Mouse (Mus musculus) ES-E14 (cell line): ENCODE results near the gene Cfap157. TPM values are rescaled to one million over a fixed set of nuclear protein-coding genes. Genes with fewer than 3 reads are reported as not detected.
A peak's percentile ranks its signal among the peaks of the same experiment; 100 is the strongest.

ENCODE experiments used
- DNase-seq: peaks from one replicate; pipeline ENCODE4 v3.0.0-alpha.2; 2013; ENCODE audit warnings: low read depth, low spot score
- H3K27ac ChIP-seq: 2 replicates; pipeline ENCODE4 v1.5.1; 2012; ENCODE audit warnings: low read depth, mild to moderate bottlenecking, low read length, moderate library complexity, mixed read lengths; ENCODE audit not compliant: poor library complexity, insufficient read depth, severe bottlenecking
- H3K36me3 ChIP-seq: 2 replicates; pipeline ENCODE4 v1.6.1; 2012; ENCODE audit warnings: mild to moderate bottlenecking, low read length, moderate library complexity, mixed read lengths; ENCODE audit not compliant: control insufficient read depth, poor library complexity, insufficient read depth, severe bottlenecking
- H3K4me1 ChIP-seq, 2 experiments: fragments of 150-350 bp in 1 of 2; sonication (generic) in 1 of 2; 2 replicates each; pipeline ENCODE4 v1.6.1; 2012; ENCODE audit warnings: low read length in 2 of 2, mild to moderate bottlenecking in 1 of 2, mixed read lengths in 1 of 2; ENCODE audit not compliant: control insufficient read depth in 2 of 2, insufficient read depth in 2 of 2, poor library complexity in 1 of 2
- H3K4me3 ChIP-seq, 2 experiments: fragments of 150-350 bp in 1 of 2; sonication (generic) in 1 of 2; 2 replicates each; pipeline ENCODE4 v1.5.1; 2012; ENCODE audit warnings: low read length in 2 of 2, low read depth in 1 of 2, mild to moderate bottlenecking in 1 of 2, mixed read lengths in 1 of 2; ENCODE audit not compliant: insufficient read depth in 1 of 2, poor library complexity in 1 of 2, severe bottlenecking in 1 of 2
- H3K9ac ChIP-seq: 2 replicates; pipeline ENCODE4 v1.6.1; 2012; ENCODE audit warnings: low read depth, mild to moderate bottlenecking, low read length, mixed read lengths; ENCODE audit not compliant: poor library complexity, insufficient read depth, severe bottlenecking
- H3K9me3 ChIP-seq: fragments of 150-350 bp; sonication (generic); 2 replicates; pipeline ENCODE4 v1.6.1; 2012; ENCODE audit warnings: low read depth, mild to moderate bottlenecking, low read length; ENCODE audit not compliant: control insufficient read depth, insufficient read depth
- CHD2 ChIP-seq: IDR thresholded peaks from 2 replicates; pipeline ENCODE4 v1.6.1; 2014; ENCODE audit warnings: mild to moderate bottlenecking, low read depth, low read length, inconsistent platforms
- HCFC1 ChIP-seq: IDR thresholded peaks from 2 replicates; pipeline ENCODE4 v1.6.1; 2012; ENCODE audit warnings: low read length, inconsistent platforms, borderline replicate concordance; ENCODE audit not compliant: insufficient read depth
- MAFK ChIP-seq: IDR thresholded peaks from 2 replicates; pipeline ENCODE4 v1.6.1; 2014; ENCODE audit warnings: mild to moderate bottlenecking, low read depth, low read length, inconsistent platforms; ENCODE audit not compliant: insufficient read depth
- ZC3H11A ChIP-seq: IDR thresholded peaks from 2 replicates; pipeline ENCODE4 v1.6.1; 2012; ENCODE audit warnings: low read depth, mild to moderate bottlenecking, inconsistent platforms, low read length, borderline replicate concordance
- ZNF384 ChIP-seq: IDR thresholded peaks from 2 replicates; pipeline ENCODE4 v1.6.1; 2012; ENCODE audit warnings: low read depth, low read length, inconsistent platforms
- in situ Hi-C, 2 experiments: fragments of 600-800 bp; cut with MboI; formaldehyde crosslinking; loops; one replicate each; pipeline ENCODE4 v1.15.1; 2025; ENCODE audit warnings: low sequenced_read_pairs in 2 of 2, inconsistent platforms in 1 of 2; ENCODE audit not compliant: unreplicated experiment in 2 of 2
- total RNA-seq: library from RNA; depleted of rRNA; stranded (reverse); fragments of 300-350 nt; gene quantifications from 2 replicates; pipeline ENCODE4 v1.2.3, GENCODE M21; 2012

Gene Cfap157
- total RNA-seq, 1 experiment = not detected

GRCm38 (mm10) chr2:32795748-32796418, 11.7 kb upstream of the Cfap157 start:
- H3K36me3 ChIP-seq = peaks cover 11% of the 10 kb centered on the region; the same call in 1 of the 2 replicates
- no peaks in the 10 kb centered on the region for H3K9me3 ChIP-seq
- in situ Hi-C loops = no loop called here
- DNase-seq = no peak
- 0 out of 4 replicates have a peak overlapping the region, but pooled peaks of 1 of the 2 experiments have one; percentile 11 for H3K4me3 ChIP-seq
- H3K27ac ChIP-seq = no peak overlapping the region
- no peak overlapping the region for H3K9ac ChIP-seq
- TF ChIP-seq ZNF384 (no peak), MAFK (no peak), HCFC1 (no peak), CHD2 (no peak), ZC3H11A (no peak)
- H3K4me1 ChIP-seq = no peaks in the 10 kb centered on the region

DNA sequence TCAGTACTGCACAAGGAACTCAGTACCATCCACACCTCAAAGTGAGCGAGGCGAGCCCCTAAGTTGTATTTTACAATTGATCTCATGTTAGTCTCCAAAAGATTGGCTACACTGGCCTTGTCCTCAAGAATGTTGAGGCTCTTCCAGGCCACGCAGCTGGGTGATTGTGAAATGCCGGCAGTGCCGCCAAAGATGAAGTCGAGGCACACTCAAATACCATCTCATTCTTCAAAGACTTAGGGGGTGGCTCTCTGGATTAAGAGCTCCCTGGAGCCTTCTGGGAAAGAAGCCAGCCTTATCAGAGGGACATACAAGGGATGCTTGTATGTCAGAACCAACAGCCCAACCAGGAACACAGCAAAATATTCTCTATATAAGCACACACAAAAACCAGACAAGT, 7.1 kb upstream of the Cfap157 start:
- in situ Hi-C loops = no loop called here
- Histone ChIP-seq H3K36me3 (no peaks in the 10 kb centered on the region), H3K9ac (no peak overlapping the region), H3K4me3 (no peak overlapping the region), H3K9me3 (no peaks in the 10 kb centered on the region), H3K4me1 (no peaks in the 10 kb centered on the region), H3K27ac (no peak overlapping the region)
- DNase-seq = no peak
- TF ChIP-seq CHD2 (no peak), ZC3H11A (no peak), MAFK (no peak), HCFC1 (no peak), ZNF384 (no peak)

DNA sequence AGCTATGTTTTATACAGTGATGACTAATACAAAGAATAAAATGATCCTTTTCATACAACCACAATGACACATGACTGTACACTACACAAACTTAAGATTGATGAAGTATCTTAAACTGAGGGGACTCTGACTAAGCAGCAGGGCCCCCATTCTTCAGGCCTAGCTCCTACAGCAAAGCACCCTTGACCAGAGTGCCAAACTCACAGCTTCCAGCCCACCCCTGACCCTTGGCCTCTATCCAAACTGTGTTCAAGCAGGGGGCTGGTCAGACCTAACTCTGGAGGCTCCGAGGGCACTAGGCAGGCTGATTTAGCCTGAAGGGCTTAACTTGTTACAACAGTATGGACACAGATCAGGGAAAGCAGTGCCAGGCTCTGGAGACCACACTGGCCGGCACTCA, 4.4 kb upstream of the Cfap157 start:
- Histone ChIP-seq H3K9ac (no peak overlapping the region), H3K9me3 (no peaks in the 10 kb centered on the region), H3K4me3 (no peak overlapping the region), H3K27ac (no peak overlapping the region), H3K4me1 (peaks cover 0 to 4% of the 10 kb centered on the region in 2 experiments; a peak in 2 of 4 replicates), H3K36me3 (no peaks in the 10 kb centered on the region)
- in situ Hi-C loops = no loop called here
- DNase-seq = no peak
- TF ChIP-seq ZNF384 (no peak), HCFC1 (no peak), CHD2 (no peak), MAFK (no peak), ZC3H11A (no peak)

- no peaks in the 10 kb centered on the region for H3K36me3 ChIP-seq
- no peak for DNase-seq
- H3K9me3 ChIP-seq = no peaks in the 10 kb centered on the region
- no peak overlapping the region for H3K9ac ChIP-seq
- no peak overlapping the region for H3K4me3 ChIP-seq
- no peak overlapping the region for H3K27ac ChIP-seq
- TF ChIP-seq CHD2 (no peak), HCFC1 (no peak), ZC3H11A (no peak), ZNF384 (no peak), MAFK (no peak)
- in situ Hi-C loops = no loop called here
- H3K4me1 ChIP-seq = peaks cover 0 to 4% of the 10 kb centered on the region in 2 experiments; a peak in 2 of 4 replicates
Measured at GRCm38 (mm10) chr2:32787176-32787575, 2.9 kb upstream of the Cfap157 start.

DNA sequence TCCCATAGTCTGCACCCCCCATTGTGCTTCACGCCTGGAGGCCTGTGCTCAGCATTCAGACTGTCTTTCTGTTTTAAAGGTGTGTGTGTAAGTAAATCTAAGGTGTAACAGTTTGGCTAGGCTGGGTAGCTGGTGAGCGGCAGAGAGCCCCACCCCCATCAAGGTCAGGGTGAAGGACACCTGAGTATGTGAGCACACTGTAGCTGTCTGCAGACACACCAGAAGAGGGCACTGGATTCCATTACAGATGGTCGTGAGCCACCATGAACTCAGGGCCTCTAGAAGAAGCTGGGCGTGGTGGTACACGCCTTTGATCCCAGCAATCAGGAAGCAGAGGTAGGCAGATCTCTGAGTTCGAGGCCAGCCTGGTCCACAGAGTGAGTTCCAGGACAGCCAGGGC, 2.5 kb downstream of the Cfap157 start:
- Histone ChIP-seq H3K4me1 (peaks cover 0 to 18% of the 10 kb centered on the region in 2 experiments; a peak in 2 of 4 replicates), H3K27ac (no peak overlapping the region)
- TF ChIP-seq ZNF384 = no peak
- TF ChIP-seq MAFK = no peak
- no peak for TF ChIP-seq ZC3H11A
- TF ChIP-seq CHD2 = no peak
- no peak for TF ChIP-seq HCFC1

More for the DNA sequence above, 2.5 kb downstream of the Cfap157 start:
- Histone ChIP-seq H3K9me3 (no peaks in the 10 kb centered on the region), H3K9ac (no peak overlapping the region), H3K36me3 (peaks cover 3% of the 10 kb centered on the region; the same call in 1 of the 2 replicates), H3K4me3 (no peak overlapping the region)
- in situ Hi-C loops = no loop called here
- no peak for DNase-seq
